Mouse (Mus musculus): ENCODE results near the gene Tsen54. TPM values are rescaled to one million over a fixed set of nuclear protein-coding genes. Genes with fewer than 3 reads are reported as not detected.

Gene Tsen54
- polyA plus RNA-seq, 1 experiment: 36.4 TPM

DNA sequence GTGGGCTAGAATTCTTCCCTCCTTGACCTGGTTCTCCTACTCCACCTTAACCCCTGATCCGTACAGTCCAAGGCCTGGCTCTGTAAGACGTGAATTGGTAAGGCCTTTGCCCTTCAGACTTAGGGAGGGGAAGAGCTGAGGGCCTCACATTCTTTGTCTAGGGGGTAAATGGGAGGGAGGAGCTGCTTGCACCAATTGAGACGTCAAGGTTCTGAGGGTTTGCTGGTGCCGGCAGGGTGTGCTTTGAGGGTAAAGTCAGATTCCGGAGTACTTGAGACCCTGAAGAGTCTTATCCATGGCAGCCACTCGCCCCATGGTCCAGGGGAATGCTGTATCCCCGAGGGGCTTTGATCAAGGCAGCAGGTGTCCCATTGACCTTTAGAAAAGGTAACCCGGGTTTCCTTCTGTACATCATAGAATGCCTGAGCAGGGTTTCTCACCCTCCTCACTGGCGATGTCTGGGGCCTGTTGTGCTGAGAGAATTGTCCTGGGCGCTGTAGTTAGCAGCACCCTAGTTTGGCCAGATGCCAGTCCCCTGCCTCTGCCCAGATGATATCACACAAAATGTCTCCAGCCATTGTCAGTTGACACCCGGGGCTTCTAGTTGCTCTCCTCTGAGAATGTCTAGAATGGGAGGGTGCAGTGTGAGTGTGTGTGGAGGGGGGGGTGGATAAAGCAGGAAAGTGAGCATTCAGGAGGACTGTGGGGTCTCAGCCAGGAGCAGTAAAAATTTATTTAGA is 22.3 kb downstream of the Tsen54 start:
- H3K4me1 ChIP-seq (ENCODE audit: control insufficient read depth, insufficient read depth, low read length): peaks cover 87% of the 10 kb centered on the region
- H3K27me3 ChIP-seq (replicated peaks; ENCODE audit: control insufficient read depth, insufficient read depth, low read length): no peaks in the 10 kb centered on the region
- no peak overlapping the region for H3K4me3 ChIP-seq (ENCODE audit: insufficient read depth, low read depth, low read length)
- peak overlapping the region; percentile 42 for H3K27ac ChIP-seq (ENCODE audit: insufficient read depth, low read depth, low read length)
- 30% methylated on average over 11 of the region's 11 CpGs for WGBS
- no peaks in the 10 kb centered on the region for H3K36me3 ChIP-seq (ENCODE audit: control insufficient read depth, insufficient read depth, low read length)
- no peak for TF ChIP-seq CTCF (conservative IDR thresholded peaks at IDR 0.05; ENCODE audit: insufficient read depth, insufficient read length, low read depth, low read length)
- no peak for TF ChIP-seq POLR2A (IDR thresholded peaks at IDR 0.05; ENCODE audit: low read depth, low read length)
- peak; percentile 84 for DNase-seq

DNA sequence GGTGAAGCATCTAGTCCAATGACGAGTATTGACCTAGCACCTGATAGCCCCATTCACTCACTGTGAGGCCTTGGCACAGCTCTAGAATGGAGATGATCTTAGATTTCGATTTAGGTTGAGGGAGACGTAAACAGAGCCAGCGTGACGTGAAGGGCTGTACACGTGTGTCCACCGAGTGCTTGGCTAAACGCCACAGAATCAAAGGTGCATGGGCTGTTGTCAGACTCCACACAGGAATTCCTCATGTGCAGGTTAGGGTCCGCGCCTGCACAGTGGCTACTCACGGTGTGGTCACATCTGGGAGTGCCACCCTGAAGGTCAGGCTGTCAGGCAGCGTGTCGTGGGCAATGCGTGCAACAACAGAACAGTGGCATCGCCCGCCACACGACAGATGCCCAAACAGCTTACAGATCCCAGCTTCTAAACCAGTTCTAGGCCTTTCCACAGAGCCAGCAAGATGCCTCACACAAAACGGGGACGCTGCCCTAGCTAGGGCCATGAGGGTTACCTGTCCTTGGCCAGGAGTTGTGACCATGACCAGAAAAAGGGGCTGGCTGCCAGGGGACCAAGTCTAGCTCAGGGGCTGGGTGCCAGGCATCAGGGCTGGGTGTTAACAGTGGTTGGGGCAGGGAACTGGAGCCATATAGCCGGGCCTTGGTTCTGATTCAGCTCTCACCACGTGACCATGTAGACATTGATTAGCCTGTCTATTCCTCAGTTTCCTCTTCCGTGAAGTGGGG is 23.3 kb downstream of the Tsen54 start:
- Histone ChIP-seq H3K4me3 (ENCODE audit: insufficient read depth, low read depth, low read length) (no peak overlapping the region), H3K27me3 (replicated peaks; ENCODE audit: control insufficient read depth, insufficient read depth, low read length) (no peaks in the 10 kb centered on the region), H3K4me1 (ENCODE audit: control insufficient read depth, insufficient read depth, low read length) (peaks cover 87% of the 10 kb centered on the region), H3K27ac (ENCODE audit: insufficient read depth, low read depth, low read length) (peak overlapping the region; percentile 42), H3K36me3 (ENCODE audit: control insufficient read depth, insufficient read depth, low read length) (no peaks in the 10 kb centered on the region)
- TF ChIP-seq CTCF (conservative IDR thresholded peaks at IDR 0.05; ENCODE audit: insufficient read depth, insufficient read length, low read depth, low read length): no peak
- TF ChIP-seq POLR2A (IDR thresholded peaks at IDR 0.05; ENCODE audit: low read depth, low read length): no peak
- WGBS: 44% methylated on average over 22 of the region's 22 CpGs
- DNase-seq: peak; percentile 72

DNA sequence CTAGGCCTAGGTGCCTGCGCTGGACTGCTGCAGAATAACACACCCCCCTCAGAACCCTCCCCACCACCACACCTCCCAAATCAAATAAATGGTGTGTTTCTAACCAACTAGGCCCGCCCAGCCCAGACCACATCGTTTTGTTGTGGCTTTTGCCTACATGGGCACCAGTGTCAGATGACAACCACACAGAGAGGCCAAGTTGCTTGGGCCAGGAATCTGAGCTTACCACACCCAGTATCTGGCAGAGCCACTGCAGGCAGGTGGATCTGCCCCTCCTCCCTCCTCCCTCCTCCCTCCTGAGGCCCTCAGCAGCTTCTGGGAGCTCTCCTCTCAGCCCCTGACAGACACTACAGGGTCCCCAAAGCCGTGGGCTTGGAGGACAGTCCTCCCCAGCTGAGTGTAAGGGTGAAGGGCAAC is 24.4 kb downstream of the Tsen54 start:
- Histone ChIP-seq H3K4me3 (ENCODE audit: insufficient read depth, low read depth, low read length) (no peak overlapping the region), H3K27me3 (replicated peaks; ENCODE audit: control insufficient read depth, insufficient read depth, low read length) (no peaks in the 10 kb centered on the region), H3K27ac (ENCODE audit: insufficient read depth, low read depth, low read length) (peak overlapping the region; percentile 15), H3K4me1 (ENCODE audit: control insufficient read depth, insufficient read depth, low read length) (peaks cover 84% of the 10 kb centered on the region), H3K36me3 (ENCODE audit: control insufficient read depth, insufficient read depth, low read length) (no peaks in the 10 kb centered on the region)
- 35% methylated on average over 4 of the region's 4 CpGs for WGBS
- TF ChIP-seq POLR2A (IDR thresholded peaks at IDR 0.05; ENCODE audit: low read depth, low read length) (no peak), CTCF (conservative IDR thresholded peaks at IDR 0.05; ENCODE audit: insufficient read depth, insufficient read length, low read depth, low read length) (no peak)
- peak; percentile 80 for DNase-seq

- WGBS: 53% methylated on average over 3 of the region's 3 CpGs
- TF ChIP-seq POLR2A (IDR thresholded peaks at IDR 0.05; ENCODE audit: low read depth, low read length) (no peak), CTCF (conservative IDR thresholded peaks at IDR 0.05; ENCODE audit: insufficient read depth, insufficient read length, low read depth, low read length) (no peak)
- H3K36me3 ChIP-seq (ENCODE audit: control insufficient read depth, insufficient read depth, low read length): no peaks in the 10 kb centered on the region
- DNase-seq: no peak
- no peak overlapping the region for H3K4me3 ChIP-seq (ENCODE audit: insufficient read depth, low read depth, low read length)
- H3K27me3 ChIP-seq (replicated peaks; ENCODE audit: control insufficient read depth, insufficient read depth, low read length): no peaks in the 10 kb centered on the region
- peaks cover 83% of the 10 kb centered on the region for H3K4me1 ChIP-seq (ENCODE audit: control insufficient read depth, insufficient read depth, low read length)
- H3K27ac ChIP-seq (ENCODE audit: insufficient read depth, low read depth, low read length): peak overlapping the region; percentile 10; the same call in 1 of the 2 replicates
Measured at GRCm38 (mm10) chr11:115839732-115840131, 25.2 kb downstream of the Tsen54 start.

- 90% methylated on average over 6 of the region's 6 CpGs for WGBS
- TF ChIP-seq CTCF (conservative IDR thresholded peaks at IDR 0.05; ENCODE audit: insufficient read depth, insufficient read length, low read depth, low read length) (peak; percentile 24), POLR2A (IDR thresholded peaks at IDR 0.05; ENCODE audit: low read depth, low read length) (no peak)
- H3K36me3 ChIP-seq (ENCODE audit: control insufficient read depth, insufficient read depth, low read length): peaks cover 8% of the 10 kb centered on the region
- no peak for DNase-seq
- peaks cover 74% of the 10 kb centered on the region for H3K4me1 ChIP-seq (ENCODE audit: control insufficient read depth, insufficient read depth, low read length)
- no peak overlapping the region for H3K4me3 ChIP-seq (ENCODE audit: insufficient read depth, low read depth, low read length)
- no peaks in the 10 kb centered on the region for H3K27me3 ChIP-seq (replicated peaks; ENCODE audit: control insufficient read depth, insufficient read depth, low read length)
- no peak overlapping the region for H3K27ac ChIP-seq (ENCODE audit: insufficient read depth, low read depth, low read length)
Measured at GRCm38 (mm10) chr11:115841044-115841443, 26.5 kb downstream of the Tsen54 start.

DNA sequence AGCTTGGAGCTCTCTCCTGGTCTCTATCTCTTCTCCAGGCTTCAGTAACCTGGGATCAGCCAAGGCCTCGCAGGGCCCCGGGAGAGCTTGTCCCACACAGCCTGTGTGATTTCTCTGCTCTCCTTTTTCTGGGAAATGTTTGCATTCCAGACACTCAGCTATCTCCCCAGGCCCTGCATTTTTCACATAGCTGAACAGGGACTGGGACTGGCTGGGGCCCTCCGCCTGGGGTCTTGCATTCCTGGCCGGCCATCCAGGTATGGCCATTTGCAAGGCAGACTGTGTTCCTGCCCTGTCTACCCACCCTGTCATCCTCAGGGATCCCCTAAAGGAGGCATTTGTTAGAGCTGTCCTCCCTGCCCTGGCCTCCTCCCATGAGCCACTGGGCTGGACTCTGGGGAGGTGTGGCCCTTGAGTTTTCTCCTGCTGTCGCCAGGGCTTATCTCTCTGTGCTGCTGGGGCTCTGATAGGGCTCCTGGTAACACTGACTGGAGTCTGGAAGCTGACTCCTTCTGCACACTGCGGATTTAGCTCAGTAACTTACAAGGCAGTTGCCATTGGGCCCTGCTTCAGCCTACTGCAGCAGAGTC is 27.5 kb downstream of the Tsen54 start:
- TF ChIP-seq CTCF (conservative IDR thresholded peaks at IDR 0.05; ENCODE audit: insufficient read depth, insufficient read length, low read depth, low read length): no peak
- TF ChIP-seq POLR2A (IDR thresholded peaks at IDR 0.05; ENCODE audit: low read depth, low read length): no peak
- DNase-seq: peak; percentile 63
- Histone ChIP-seq H3K4me1 (ENCODE audit: control insufficient read depth, insufficient read depth, low read length) (peaks cover 64% of the 10 kb centered on the region), H3K4me3 (ENCODE audit: insufficient read depth, low read depth, low read length) (no peak overlapping the region), H3K27me3 (replicated peaks; ENCODE audit: control insufficient read depth, insufficient read depth, low read length) (no peaks in the 10 kb centered on the region), H3K36me3 (ENCODE audit: control insufficient read depth, insufficient read depth, low read length) (peaks cover 8% of the 10 kb centered on the region), H3K27ac (ENCODE audit: insufficient read depth, low read depth, low read length) (peak overlapping the region; percentile 84)
- WGBS: 22% methylated on average over 6 of the region's 6 CpGs
